Mouse (Mus musculus): ENCODE data around the gene 9230112D13Rik.

Gene 9230112D13Rik

DNA sequence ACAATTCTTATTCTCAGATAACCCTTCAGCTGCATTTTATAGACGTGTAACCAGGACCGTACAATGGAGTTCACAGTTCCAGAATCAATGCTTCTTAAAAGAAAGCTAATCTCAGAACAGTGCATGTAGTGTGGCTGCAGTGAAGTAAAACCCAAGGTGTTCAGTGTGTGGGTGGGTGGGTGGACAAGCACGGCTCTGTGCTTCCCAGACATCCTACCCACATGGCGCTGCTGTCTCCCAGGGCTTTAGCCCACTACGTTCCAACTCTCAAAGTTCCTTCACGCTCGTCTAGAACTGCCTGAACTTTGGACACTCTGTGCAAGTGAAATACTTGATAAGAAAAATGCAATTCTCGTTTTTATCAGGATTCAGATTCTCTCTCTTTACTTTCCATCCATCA lies at the start of gene 9230112D13Rik:
9230112D13Rik (minus strand) TSS at position 101 of the 400 bp plus-strand sequence.
- in situ Hi-C loops (cut with MboI, MseI), result no loop called here

- in situ Hi-C loops (cut with MboI, MseI), result loop anchor here in 1 of 2 experiments (5.0 to 10.0 kb wide), 5 partner anchors 147 to 487 kb away; partner anchors contain the start of gene Anxa8
These were observed 49.2 kb upstream of the 9230112D13Rik start for GRCm38 (mm10) chr14:34571610-34572387.

DNA sequence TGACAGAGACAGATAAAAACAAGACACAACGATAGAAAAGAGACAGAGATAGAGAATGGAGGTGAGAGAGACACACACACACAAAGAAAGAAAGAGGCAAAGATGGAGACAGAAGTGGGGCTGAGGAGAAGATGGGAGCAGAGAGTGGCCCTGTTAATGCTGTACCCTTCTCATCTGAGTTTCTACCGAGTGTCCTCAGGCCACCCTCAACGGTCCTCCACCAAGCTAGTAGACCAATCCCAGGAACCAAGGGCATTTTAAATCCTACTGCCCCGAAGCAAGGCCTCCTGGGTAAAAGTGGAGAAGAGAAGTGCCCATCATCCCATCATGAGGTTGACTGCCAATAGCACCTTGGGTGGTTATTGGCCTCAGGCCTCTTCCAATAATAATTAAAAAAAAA lies 48.3 kb upstream of the 9230112D13Rik start:
- in situ Hi-C loops (cut with MboI, MseI), result loop anchor here in 1 of 2 experiments (5.0 to 10.0 kb wide), 5 partner anchors 146 to 486 kb away; partner anchors contain the start of gene Anxa8

- in situ Hi-C loops (cut with MboI, MseI), result loop anchor here in 1 of 2 experiments (5.0 to 10.0 kb wide), 5 partner anchors 145 to 485 kb away; partner anchors contain the start of gene Anxa8
These were observed 47.7 kb upstream of the 9230112D13Rik start for GRCm38 (mm10) chr14:34570294-34570693.

DNA sequence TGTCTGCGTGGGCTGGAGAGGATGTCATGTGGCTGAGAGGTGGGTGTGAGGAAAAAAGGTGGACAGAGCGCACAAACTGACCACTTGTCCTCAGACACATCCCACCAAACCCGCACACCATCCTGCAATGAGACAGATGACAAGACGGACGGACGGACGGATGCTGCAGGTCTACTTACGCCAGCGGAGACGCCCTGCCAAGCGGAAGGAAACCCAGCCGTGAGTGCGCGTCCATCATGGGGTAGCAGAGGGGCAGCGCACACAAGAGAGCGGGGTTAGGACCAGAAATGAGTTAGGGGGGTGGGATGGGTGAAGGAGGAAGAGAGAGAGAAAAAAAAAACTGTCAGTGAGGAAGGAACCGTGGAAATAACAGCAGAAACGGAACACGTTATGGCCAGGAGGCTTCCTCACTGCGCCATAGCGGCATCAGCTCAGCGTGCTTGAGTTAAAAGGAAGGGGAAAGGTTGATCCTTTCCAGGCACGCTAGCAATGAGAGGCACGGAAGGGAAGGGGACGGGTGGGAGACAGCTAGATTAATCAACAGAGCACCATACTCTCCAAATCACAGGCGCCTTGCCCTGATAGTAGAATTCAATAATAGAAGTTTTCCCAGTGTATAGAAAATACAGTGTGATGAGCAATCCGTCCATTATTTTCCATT lies 47.1 kb upstream of the 9230112D13Rik start:
- in situ Hi-C loops (cut with MboI, MseI), result loop anchor here in 1 of 2 experiments (5.0 to 10.0 kb wide), 5 partner anchors 145 to 485 kb away; partner anchors contain the start of gene Anxa8

GRCm38 (mm10) chr14:34568626-34569025 lies 46.0 kb upstream of the 9230112D13Rik start:
- in situ Hi-C loops (cut with MboI, MseI), result no loop called here

DNA sequence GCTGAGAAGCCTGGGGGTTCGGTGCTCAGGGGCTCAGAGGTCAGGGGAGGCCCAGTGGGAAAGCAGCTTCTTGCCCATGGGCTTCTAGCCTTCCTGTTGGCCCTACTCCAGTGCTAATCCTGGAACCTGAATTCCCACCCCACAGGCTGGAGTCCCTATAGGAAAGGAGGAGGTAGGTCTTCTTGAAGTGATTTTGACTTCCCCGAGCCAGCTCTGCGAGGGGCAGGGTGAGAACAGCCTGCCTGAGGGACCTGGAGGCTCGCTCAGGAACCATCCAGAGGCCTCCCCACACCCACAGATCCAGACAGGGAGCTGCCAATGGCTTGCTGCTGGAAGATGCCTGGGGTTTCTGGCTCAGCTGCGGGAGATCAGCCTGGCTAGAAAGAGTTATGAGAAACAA lies 45.1 kb upstream of the 9230112D13Rik start:
- in situ Hi-C loops (cut with MboI, MseI), result no loop called here

DNA sequence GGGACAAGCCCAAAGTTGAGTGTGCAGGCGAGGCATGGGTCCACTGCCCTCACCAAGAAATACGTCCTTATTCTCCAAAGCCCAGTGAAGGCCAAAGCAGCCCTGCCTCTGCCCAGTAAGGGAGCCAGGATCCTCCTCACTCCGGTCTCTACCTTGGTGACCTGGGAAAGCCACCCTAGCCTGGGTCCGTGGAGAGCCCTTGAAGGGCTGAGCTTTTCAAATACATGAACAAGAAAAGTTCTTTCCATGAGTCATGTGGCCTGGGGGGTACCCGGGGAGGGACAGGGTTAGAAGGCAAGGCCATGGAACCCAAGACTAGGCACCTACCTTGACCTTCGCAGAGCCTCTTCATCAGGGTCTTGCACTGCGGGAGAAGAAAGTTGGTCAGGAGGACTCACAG lies 43.9 kb upstream of the 9230112D13Rik start:
- in situ Hi-C loops (cut with MboI, MseI), result no loop called here

DNA sequence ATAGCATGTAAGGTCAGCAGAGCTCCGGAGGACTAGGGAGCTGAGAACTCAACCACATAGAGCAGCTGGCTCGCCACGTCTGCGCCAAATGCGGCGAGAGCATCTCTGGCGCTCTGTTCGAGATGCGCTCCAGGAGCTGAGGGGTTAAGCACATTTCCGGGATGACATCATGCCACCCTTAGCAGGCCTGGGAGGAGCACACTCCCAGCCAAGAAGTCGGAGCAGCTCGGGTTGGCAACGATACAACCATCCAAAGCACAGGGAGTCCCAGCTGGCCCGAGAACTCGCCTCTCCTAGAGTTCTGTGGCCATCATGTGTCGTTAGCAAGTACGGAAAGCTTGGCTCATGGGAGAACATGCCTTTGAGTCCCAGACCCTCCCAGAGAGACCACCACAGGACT lies 43.1 kb upstream of the 9230112D13Rik start:
- in situ Hi-C loops (cut with MboI, MseI), result no loop called here

DNA sequence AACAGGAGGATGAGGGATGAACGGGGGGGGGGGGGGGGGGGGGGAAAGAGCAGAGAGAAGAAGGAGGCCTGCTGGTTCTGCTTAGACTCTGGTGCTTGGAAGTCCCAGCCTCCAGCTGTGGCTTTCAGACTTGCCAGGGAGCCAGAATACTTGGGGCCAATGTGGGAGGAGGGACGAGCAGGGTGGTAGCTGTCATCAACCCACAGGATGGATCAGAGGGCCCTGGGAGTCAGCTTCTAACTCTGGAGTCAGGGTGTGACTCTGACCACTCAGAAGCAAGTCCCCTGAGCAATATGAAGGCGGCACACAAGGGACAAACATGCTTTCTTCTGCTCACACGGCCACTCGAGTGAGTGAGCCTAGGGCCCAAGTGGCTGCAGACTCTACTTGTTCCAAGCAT lies 42.0 kb upstream of the 9230112D13Rik start:
- in situ Hi-C loops (cut with MboI, MseI), result no loop called here

GRCm38 (mm10) chr14:34562393-34562792 lies 39.8 kb upstream of the 9230112D13Rik start:
- in situ Hi-C loops (cut with MboI, MseI), result no loop called here

- in situ Hi-C loops (cut with MboI, MseI), result no loop called here
These were observed 39.0 kb upstream of the 9230112D13Rik start for GRCm38 (mm10) chr14:34561647-34562046.

GRCm38 (mm10) chr14:34558947-34559346 lies 36.3 kb upstream of the 9230112D13Rik start:
- in situ Hi-C loops (cut with MboI, MseI), result no loop called here

DNA sequence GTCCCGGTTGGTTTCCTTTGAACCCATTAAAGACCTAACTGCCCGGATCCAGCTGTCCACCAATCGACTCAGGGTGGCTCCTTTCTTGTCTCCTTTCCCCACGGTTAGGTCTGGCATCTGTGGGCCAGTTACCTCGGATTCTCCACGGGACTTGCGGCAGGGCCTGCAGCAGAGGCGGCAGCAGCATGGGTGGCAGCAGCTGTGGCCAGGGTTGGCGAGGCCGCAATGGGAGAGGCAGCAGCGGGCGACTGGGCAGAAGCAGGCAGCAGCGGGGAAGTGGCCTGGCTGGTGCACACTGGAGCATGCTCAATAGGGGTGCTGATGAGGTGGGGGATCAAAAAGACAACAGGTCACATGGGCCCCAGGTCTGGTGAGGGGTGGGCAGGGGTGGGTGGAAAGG lies 32.6 kb upstream of the 9230112D13Rik start:
- in situ Hi-C loops (cut with MboI, MseI), result no loop called here

DNA sequence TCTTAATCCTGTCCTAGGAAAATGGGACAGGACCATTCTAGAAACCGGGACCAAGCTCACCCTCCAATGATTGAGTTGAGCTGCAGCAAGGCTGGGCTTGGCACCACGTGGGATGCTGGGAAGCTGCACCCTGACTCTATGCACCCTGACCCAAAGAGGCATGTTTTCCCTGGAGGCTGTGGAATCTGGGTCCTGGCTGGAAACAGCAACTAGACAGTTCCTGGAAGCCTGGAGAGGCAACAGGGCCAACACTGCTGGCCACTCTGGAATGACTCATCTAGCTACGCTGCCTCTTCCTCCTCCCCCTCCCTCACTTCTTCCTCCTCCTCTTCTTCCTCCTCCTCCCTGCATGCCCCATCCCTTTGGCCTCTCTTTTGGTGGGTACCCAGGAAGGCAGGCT lies 31.4 kb upstream of the 9230112D13Rik start:
- in situ Hi-C loops (cut with MboI, MseI), result no loop called here

GRCm38 (mm10) chr14:34553470-34553869 lies 30.9 kb upstream of the 9230112D13Rik start:
- in situ Hi-C loops (cut with MboI, MseI), result no loop called here

DNA sequence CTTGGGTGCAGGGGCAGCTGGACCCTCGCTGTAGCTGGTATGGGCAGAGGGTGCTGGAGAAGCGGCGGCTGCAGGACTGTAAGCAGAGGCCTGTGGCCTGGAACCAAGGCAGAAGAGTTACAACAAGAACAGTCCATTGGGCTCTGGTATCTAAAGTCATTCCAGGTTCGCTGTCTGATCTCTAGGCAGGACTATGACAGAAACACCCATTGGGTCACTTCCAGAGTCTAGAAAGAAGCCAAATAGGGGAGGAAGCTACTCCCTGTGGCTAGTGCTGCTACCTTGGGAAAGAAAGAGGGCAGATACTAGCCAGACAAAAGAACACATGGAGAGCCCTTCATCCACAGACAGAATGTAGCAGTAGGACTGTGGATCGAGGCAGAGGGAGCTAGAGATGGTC lies 29.6 kb upstream of the 9230112D13Rik start:
- in situ Hi-C loops (cut with MboI, MseI), result no loop called here

DNA sequence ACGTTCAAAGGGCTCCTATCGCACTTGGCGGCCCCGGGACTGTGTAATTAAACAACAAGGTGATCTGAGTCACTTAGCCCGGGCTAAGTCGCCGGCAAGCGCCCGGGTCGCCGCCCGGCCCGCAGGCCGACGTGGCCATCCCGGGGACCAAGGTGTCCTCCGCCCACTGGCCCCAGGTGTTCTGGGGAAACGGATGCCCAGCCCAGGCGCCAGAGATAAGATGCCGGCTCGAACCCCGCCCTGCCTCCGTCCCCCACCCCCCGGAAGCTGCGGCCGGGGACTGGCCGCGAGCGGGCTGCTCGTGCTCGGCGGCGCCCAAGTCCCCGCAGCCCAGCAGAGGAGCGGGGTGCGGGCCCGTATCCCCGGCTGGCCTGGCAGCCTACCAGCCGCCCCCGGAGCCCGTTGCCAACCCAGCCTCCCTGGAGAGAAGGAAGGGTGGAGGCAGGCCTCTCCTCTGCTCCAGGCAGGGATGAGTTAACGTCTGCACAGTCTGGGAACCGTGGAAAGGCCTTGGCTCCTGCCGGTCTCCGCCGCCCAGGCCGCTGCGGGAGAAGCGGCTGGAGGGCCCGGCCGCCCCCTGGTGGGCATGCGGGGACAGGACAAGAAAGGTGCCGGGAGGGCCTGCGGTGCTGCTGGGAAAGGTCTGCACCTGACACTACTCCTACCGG lies 26.5 kb upstream of the 9230112D13Rik start:
- in situ Hi-C loops (cut with MboI, MseI), result loop anchor here in 1 of 2 experiments (5.0 kb wide), 1 partner anchor 47 kb away; the partner anchor contains the start of gene Bmpr1a

DNA sequence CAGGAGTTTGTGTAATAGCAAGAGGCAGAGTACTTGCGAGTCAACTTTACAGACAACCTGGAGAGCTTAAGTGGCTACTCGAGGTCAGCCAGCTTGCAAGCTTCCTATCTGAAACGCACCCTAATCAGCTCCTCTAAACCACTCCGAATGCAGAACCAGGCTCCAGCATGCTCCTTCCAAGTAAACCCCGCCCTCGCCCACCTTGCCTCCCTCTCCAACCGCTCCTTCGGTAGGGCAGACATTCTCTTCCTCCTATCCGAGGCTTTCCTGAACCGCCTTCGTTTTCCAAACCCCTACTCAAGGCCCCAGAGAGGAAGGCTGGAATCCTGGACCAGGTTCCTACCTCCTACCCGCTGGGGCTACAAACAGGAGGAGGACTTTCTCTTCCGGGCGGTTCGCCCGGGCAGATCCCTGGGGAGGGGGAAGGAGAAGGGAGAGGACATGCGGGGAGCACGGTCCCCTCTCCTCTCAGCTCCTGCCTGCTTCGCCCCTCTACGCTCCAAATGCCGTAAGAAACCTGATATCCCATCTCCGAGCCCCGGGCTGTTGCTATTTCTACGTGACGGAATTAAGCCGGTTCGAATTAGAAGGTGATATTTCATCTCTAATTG lies 25.9 kb upstream of the 9230112D13Rik start:
- in situ Hi-C loops (cut with MboI, MseI), result loop anchor here in 1 of 2 experiments (5.0 kb wide), 1 partner anchor 46 kb away; the partner anchor contains the start of gene Bmpr1a

- in situ Hi-C loops (cut with MboI, MseI), result no loop called here
These were observed 21.9 kb upstream of the 9230112D13Rik start for GRCm38 (mm10) chr14:34544545-34544944.

- in situ Hi-C loops (cut with MboI, MseI), result no loop called here
These were observed 21.4 kb upstream of the 9230112D13Rik start for GRCm38 (mm10) chr14:34544001-34544400.
